Mouse (Mus musculus) hindbrain, embryonic 13.5 days (tissue): Measurements from ENCODE around the gene Tnfrsf14. TPM values are rescaled to one million over a fixed set of nuclear protein-coding genes. Genes with fewer than 3 reads are reported as not detected.

Experiments
- ATAC-seq: fragments of 200-750 bp; cut with Nextera tagmentation; 2 replicates; pipeline ENCODE4 v1.8.0; 2017; ENCODE audit warnings: moderate TSS enrichment; ENCODE audit not compliant: low FRiP score
- H3K27ac ChIP-seq: fragments of 300-500 bp; sonication (generic); 2 replicates; pipeline ENCODE4 v1.5.1; 2015; ENCODE audit warnings: inconsistent platforms, mild to moderate bottlenecking, moderate library complexity
- H3K27me3 ChIP-seq: fragments of 300-500 bp; sonication (generic); 2 replicates; pipeline ENCODE4 v1.6.1; 2015; ENCODE audit warnings: mild to moderate bottlenecking, inconsistent platforms
- H3K36me3 ChIP-seq: fragments of 300-500 bp; sonication (generic); 2 replicates; pipeline ENCODE4 v1.6.1; 2015; ENCODE audit warnings: mild to moderate bottlenecking, inconsistent platforms
- H3K4me1 ChIP-seq: fragments of 300-500 bp; sonication (generic); replicated peaks from 2 replicates; pipeline ENCODE4 v1.6.1; 2015; ENCODE audit warnings: inconsistent platforms
- H3K4me2 ChIP-seq: fragments of 300-500 bp; sonication (generic); 2 replicates; pipeline ENCODE4 v1.6.1; 2015; ENCODE audit warnings: inconsistent platforms, mild to moderate bottlenecking, moderate library complexity
- H3K4me3 ChIP-seq: fragments of 300-500 bp; sonication (generic); 2 replicates; pipeline ENCODE4 v1.5.1; 2015; ENCODE audit warnings: mild to moderate bottlenecking, inconsistent platforms
- H3K9ac ChIP-seq: fragments of 300-500 bp; sonication (generic); 2 replicates; pipeline ENCODE4 v1.6.1; 2015; ENCODE audit warnings: mild to moderate bottlenecking, inconsistent platforms
- H3K9me3 ChIP-seq: fragments of 300-500 bp; sonication (generic); 2 replicates; pipeline ENCODE4 v1.6.1; 2016; ENCODE audit warnings: inconsistent platforms
- WGBS: fragments of 180-500 bp; shearing (Covaris S2); methylation state at CpG from one replicate; pipeline ENCODE4 v1.1.7; 2015; 5-methylcytosine and 5-hydroxymethylcytosine counted together
- polyA plus RNA-seq: library from polyadenylated mRNA; unstranded; fragments of >200 nt; fragmentation: Nextera tagmentation; extraction: Ambion mirVana; gene quantifications from 2 replicates; pipeline ENCODE4 v1.2.1, GENCODE M21; 2015

The Tnfrsf14 gene
- polyA plus RNA-seq, 1 experiment from 2014 or later = 0.25 TPM

DNA sequence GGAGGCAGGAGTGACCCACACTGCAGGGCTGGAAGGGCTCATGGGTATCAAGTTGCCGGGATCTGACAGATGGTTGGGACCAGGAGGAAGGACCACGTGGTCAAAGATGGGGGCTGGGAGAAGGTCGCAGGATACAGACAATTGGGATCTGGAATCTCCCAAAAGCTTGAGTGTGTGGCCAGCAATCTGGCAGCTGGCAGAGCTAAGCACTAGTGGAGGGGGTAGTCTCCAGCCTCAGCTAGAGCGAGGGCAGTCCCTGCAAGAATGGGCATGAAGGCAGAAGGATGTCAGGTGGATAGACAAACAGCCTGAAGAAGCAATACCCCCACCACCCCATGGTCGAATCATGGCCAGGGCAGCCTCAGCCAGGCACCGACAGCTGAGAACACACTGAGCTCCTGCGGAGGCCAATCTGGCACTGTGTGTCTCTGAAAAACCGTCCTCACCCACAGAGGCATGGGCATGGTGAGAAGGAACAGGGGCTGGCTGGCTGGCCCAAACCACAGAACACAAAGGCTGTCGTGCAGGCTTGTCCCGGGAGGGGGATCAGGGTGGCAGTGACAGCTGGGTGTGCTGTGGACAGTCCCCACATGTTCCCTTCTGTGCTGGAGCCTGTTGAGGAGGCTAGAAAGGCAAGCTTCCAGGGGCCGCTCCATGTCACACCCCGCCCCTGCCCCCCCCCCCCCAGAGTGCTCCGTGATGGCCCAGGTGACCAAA lies 41.3 kb downstream of the Tnfrsf14 start:
- H3K27ac ChIP-seq = 0 out of 2 replicates have a peak overlapping the region, but pooled peaks have one; percentile 18
- 0 out of 2 replicates have a peak, but pooled peaks have one; percentile 32 for ATAC-seq

DNA sequence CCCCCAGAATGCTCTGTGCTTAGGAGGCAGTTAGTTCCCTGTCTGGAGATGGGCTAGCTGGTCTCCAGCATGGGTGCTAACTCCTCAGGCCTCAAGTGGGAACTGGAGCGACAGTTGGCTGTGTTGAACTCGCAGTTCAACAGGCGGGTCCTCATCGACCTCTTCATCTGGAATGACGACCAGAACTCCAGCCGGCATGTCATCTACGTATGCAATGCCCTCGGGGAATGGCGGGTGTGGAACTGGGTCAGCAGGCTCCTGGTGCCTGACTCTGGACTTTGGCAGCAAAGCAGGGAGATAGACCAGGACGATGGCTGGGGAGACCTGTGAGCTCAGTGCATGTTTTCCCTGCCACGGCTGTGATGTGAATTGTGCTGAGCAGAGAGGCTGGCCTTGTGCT lies 42.9 kb downstream of the Tnfrsf14 start:
- 89% methylated on average over 11 of the region's 11 CpGs for WGBS
- H3K27me3 ChIP-seq = peaks cover under 1% of the 10 kb centered on the region; the same call in 1 of the 2 replicates
- H3K4me2 ChIP-seq = no peak overlapping the region
- no peak overlapping the region for H3K27ac ChIP-seq
- H3K36me3 ChIP-seq = no peaks in the 10 kb centered on the region
- H3K4me3 ChIP-seq = no peak overlapping the region
- ATAC-seq = no peak
- no peaks in the 10 kb centered on the region for H3K4me1 ChIP-seq
- no peaks in the 10 kb centered on the region for H3K9me3 ChIP-seq
- H3K9ac ChIP-seq = no peak overlapping the region

More for the DNA sequence above, 41.3 kb downstream of the Tnfrsf14 start:
- Histone ChIP-seq H3K9me3 (no peaks in the 10 kb centered on the region), H3K9ac (no peak overlapping the region), H3K4me3 (no peak overlapping the region), H3K4me2 (no peak overlapping the region), H3K4me1 (no peaks in the 10 kb centered on the region), H3K27me3 (no peaks in the 10 kb centered on the region; the same call in 1 of the 2 replicates), H3K36me3 (no peaks in the 10 kb centered on the region)
- WGBS = 63% methylated on average over 12 of the region's 13 CpGs

DNA sequence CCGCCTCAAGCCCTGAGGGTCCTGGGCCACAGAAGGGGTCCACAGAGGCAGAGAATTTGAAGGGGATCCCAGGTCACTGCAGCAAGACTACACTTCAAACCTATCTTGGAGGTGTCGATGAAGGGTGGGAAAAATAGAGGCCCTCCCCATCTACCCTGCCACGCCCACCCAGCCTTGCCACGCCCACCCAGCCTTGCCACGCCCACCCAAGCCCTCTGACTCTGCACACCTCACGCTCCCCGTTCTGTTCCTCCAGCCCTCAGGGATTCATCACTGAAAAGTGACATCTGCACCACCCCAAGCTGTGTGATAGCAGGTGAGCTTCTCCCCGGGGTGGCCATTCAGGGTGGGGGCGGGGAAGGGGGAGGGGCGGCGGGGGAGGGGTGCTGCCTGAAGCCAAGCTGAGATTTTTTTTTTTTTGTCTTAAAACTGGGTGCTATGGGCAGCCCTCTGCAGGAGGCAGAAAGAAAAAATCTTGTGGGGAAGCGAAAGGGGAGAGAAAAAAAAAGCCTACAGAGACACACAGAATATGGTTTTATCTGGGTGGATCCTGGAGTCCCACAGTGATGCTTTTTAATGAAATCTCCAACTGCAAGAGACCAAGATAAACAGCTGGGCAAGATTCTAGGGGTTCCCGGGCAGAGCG lies 46.2 kb downstream of the Tnfrsf14 start:
- no peak for ATAC-seq
- no peak overlapping the region for H3K27ac ChIP-seq
- no peak overlapping the region for H3K4me2 ChIP-seq
- no peaks in the 10 kb centered on the region for H3K9me3 ChIP-seq
- no peaks in the 10 kb centered on the region for H3K36me3 ChIP-seq
- H3K9ac ChIP-seq = no peak overlapping the region
- H3K27me3 ChIP-seq = peaks cover 2% of the 10 kb centered on the region; the same call in 1 of the 2 replicates
- WGBS = 29% methylated on average over 14 of the region's 14 CpGs
- H3K4me1 ChIP-seq = peaks cover 8% of the 10 kb centered on the region
- H3K4me3 ChIP-seq = no peak overlapping the region

DNA sequence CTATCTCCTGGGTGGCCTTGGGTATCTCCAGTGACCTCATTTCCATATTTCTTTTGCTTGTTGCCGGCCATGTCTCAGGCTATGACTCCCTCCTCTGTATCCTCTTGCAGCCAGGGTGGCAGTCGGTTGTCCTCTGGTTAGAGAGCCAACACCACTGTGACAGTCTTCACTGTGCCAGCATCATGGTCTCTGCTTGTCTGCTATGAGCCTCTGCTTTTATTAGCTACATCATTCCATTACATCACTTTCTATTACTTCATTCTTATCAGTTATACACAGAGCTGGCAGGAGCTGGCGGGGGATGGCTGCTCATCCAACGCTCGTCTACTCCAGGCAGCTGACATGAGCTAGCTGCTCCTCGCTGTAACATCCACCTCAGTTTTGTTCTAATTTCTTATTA lies 47.6 kb downstream of the Tnfrsf14 start:
- H3K27me3 ChIP-seq = peaks cover 2% of the 10 kb centered on the region; the same call in 1 of the 2 replicates
- no peak overlapping the region for H3K4me2 ChIP-seq
- no peaks in the 10 kb centered on the region for H3K36me3 ChIP-seq
- no peak overlapping the region for H3K9ac ChIP-seq
- ATAC-seq = no peak
- peaks cover 8% of the 10 kb centered on the region for H3K4me1 ChIP-seq
- no peaks in the 10 kb centered on the region for H3K9me3 ChIP-seq
- H3K27ac ChIP-seq = no peak overlapping the region
- no peak overlapping the region for H3K4me3 ChIP-seq
- 89% methylated on average over 6 of the region's 6 CpGs for WGBS

DNA sequence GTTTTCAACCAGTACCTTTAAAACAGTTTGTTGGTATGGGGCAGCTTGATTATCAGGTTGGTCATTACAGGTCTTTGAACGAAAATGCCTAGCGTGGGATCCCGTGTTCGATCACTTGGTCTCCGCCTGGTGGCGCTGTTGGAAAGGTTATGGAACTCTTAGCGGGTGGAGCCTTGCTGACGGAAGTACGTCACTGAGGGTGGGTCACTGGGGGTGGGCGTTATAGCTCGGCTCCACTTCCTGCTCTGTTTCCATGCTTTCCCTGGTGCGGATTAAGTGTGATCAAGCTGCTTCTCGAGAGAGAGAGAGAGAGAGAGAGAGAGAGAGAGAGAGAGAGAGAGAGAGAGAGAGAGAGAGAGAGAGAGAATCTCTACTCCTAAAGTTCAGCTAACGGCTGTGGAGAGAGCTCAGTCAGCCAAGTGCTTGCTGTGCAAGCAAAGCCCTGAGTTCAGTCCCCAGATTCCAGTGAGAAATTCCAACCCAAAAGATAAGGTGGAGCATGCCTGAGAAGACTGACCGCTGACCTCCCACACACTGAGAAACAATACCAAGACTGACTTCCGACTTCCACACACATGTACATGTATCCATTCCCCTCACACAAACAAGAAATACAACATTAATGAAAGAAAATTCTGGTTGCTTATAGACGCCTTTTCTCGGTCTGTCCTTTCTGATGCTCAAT lies 50.4 kb downstream of the Tnfrsf14 start:
- 0 out of 2 replicates have a peak, but pooled peaks cover 5% of the 10 kb centered on the region for H3K27me3 ChIP-seq
- no peaks in the 10 kb centered on the region for H3K9me3 ChIP-seq
- H3K27ac ChIP-seq = peak overlapping the region; percentile 72
- peak overlapping the region; percentile 57 for H3K4me2 ChIP-seq
- H3K4me1 ChIP-seq = peaks cover 8% of the 10 kb centered on the region
- 14% methylated on average over 18 of the region's 18 CpGs for WGBS
- H3K36me3 ChIP-seq = no peaks in the 10 kb centered on the region
- H3K9ac ChIP-seq = peak overlapping the region; percentile 62
- peak overlapping the region; percentile 34 for H3K4me3 ChIP-seq
- peak; percentile 97 for ATAC-seq

DNA sequence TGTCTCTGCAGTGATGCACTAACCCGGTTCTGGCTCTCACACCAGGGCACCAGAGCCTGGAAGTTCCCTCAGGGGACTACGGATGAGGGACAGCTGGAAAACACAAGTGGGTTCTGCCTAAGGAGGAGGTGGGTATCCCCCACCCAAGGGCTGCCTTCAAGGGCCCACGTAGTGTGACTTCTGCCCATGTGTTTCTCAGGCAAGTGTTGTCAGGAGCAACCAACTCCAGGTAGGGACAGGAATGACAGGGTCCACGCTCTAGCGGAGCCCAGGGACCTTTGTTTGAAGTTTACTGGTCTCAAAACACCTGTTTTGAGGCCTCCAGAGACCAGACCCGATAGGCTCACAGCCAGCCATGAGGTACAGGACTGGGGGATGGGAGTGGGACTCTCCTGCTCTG lies 55.2 kb downstream of the Tnfrsf14 start:
- no peaks in the 10 kb centered on the region for H3K36me3 ChIP-seq
- no peaks in the 10 kb centered on the region for H3K9me3 ChIP-seq
- 73% methylated on average over 6 of the region's 6 CpGs for WGBS

More for the DNA sequence above, 55.2 kb downstream of the Tnfrsf14 start:
- peaks cover 20% of the 10 kb centered on the region for H3K27me3 ChIP-seq
- H3K4me2 ChIP-seq = no peak overlapping the region
- peaks cover 10% of the 10 kb centered on the region for H3K4me1 ChIP-seq
- H3K27ac ChIP-seq = no peak overlapping the region
- no peak for ATAC-seq
- H3K4me3 ChIP-seq = no peak overlapping the region
- no peak overlapping the region for H3K9ac ChIP-seq

Other genes with a start within 250 kb of the Tnfrsf14 start
- gene Ttc34, start 91.1 kb downstream of the Tnfrsf14 start, polyA plus RNA-seq = 0.56 and 0.57 TPM in 2 replicates
- gene Mmel1, start 59.0 kb downstream of the Tnfrsf14 start, polyA plus RNA-seq = 0.13 and 0.25 TPM in 2 replicates
- 44.1 and 48.8 TPM in 2 replicates for gene Fam213b, start 29.4 kb downstream of the Tnfrsf14 start, polyA plus RNA-seq
- gene Hes5, start 32.4 kb upstream of the Tnfrsf14 start, polyA plus RNA-seq = 154 and 185 TPM in 2 replicates
- 37.4 and 38.1 TPM in 2 replicates for gene Pank4, start 35.6 kb upstream of the Tnfrsf14 start, polyA plus RNA-seq
- gene Plch2, start 128.2 kb upstream of the Tnfrsf14 start, polyA plus RNA-seq = 8.4 and 11.1 TPM in 2 replicates
- gene Pex10, start 138.5 kb upstream of the Tnfrsf14 start, polyA plus RNA-seq = 18.6 and 24.2 TPM in 2 replicates
- 123 and 132 TPM in 2 replicates for gene Rer1, start 157.8 kb upstream of the Tnfrsf14 start, polyA plus RNA-seq
- 7.1 and 8.0 TPM in 2 replicates for gene Morn1, start 158.0 kb upstream of the Tnfrsf14 start, polyA plus RNA-seq